Mouse (Mus musculus) cerebellum, adult 2 months (tissue): ENCODE results near the gene Klk15.

Experiments used
- CTCF ChIP-seq: fragments of 200-500 bp; IDR thresholded peaks from 2 replicates; pipeline ENCODE4 v1.5.1; 2011; ENCODE audit warnings: low read depth, mild to moderate bottlenecking, control low read depth, low read length, moderate library complexity, borderline replicate concordance; ENCODE audit not compliant: insufficient read depth
- POLR2A ChIP-seq: fragments of 200-500 bp; IDR thresholded peaks from 2 replicates; pipeline ENCODE4 v1.6.1; 2011; ENCODE audit warnings: low read length, control low read depth, borderline replicate concordance; ENCODE audit not compliant: insufficient read depth

DNA sequence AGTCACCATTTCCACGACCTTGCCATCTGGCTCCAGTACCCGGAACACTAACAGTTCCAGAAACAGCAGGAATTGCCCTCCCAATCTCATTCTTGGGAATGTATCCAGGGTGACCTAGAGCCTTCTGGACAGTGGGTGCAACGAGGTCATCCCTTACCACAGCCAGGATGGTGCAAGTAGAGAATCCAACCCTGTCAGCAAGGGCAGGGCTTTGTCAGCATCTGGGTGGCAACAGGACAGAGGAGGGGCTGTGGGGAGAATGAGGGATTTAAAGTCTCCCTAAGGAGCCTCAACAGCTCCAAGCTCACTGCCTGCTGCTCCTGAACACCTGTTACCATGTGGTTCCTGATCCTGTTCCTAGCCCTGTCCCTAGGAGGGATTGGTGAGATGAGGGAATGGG, 32.9 kb downstream of the Klk15 start, which contains the start of gene Klk1b1:
- no peak for TF ChIP-seq POLR2A
- no peak for TF ChIP-seq CTCF
